Mouse (Mus musculus) bone marrow macrophage, adult 2 months (primary cell): Measurements from ENCODE around the gene Cby3.

Source experiments
- CTCF ChIP-seq: IDR thresholded peaks from 2 replicates; pipeline ENCODE4 v1.5.1; 2012; ENCODE audit warnings: low read depth, mild to moderate bottlenecking, low read length, moderate library complexity
- POLR2A ChIP-seq: IDR thresholded peaks from 2 replicates; pipeline ENCODE4 v1.6.1; 2012; ENCODE audit warnings: mild to moderate bottlenecking, low read depth, low read length, borderline replicate concordance

GRCm38 (mm10) chr11:50355395-50355794, 1.1 kb downstream of the Cby3 start:
- TF ChIP-seq POLR2A (no peak), CTCF (no peak)
